Mouse (Mus musculus) kidney, postnatal 36 days (tissue): ENCODE data around the gene Vmn2r99.

Experiments used
- DNase-seq, 2 experiments: peaks; one replicate each; pipeline ENCODE4 v3.0.0; 2021 to 2022; ENCODE audit warnings: mixed read lengths in 2 of 2

The Vmn2r99 gene

DNA sequence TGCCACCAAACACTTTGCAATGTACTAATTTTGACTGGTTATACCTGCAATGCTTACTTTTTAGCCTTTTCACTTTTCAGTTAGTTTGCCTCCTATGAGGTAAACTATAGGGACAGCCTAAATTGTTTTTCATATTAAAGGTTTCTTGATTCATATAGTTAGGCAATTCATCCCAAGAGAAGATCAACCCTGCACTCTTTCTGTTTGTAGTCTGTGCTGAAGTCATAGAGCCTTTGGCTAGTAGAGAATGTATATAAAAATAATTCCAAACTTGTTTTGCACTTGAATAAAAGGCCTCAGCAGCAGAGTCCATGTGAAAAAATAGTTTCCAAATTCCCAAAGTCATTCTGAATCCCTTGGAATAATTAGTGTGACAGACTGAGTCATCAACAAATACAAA is at the start of gene Vmn2r99:
TSS of gene Vmn2r99 (plus strand) at position 301 of the 400 bp plus-strand sequence.
- no peak for DNase-seq

GRCm38 (mm10) chr17:19437623-19438022 is 75.9 kb downstream of the Vmn2r99 start:
- no peak for DNase-seq

DNA sequence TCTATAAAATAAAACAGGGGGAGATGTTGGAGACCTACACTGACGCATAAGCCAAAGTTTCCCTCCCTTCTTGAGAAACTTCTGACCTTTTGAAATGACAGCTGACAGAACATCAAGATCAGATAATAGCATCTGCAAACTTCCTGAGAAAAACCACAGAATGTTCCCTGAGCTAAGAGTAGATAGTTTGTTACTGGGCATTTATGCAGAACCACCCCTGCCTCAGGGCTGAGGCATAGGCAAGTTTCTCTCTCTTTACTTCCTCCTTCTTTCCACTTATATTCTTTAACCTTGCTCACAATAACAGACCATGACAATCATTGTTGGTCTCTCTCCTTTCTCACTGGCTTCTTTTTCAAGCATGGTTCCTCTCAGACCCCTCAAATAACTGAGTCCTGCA is 83.2 kb downstream of the Vmn2r99 start:
- DNase-seq: no peak
